Mouse (Mus musculus) ES-E14 (cell line): ENCODE measurements around the gene Nos3.

Experiments used
- CHD2 ChIP-seq: IDR thresholded peaks from 2 replicates; pipeline ENCODE4 v1.6.1; 2014; ENCODE audit warnings: mild to moderate bottlenecking, low read depth, low read length, inconsistent platforms
- HCFC1 ChIP-seq: IDR thresholded peaks from 2 replicates; pipeline ENCODE4 v1.6.1; 2012; ENCODE audit warnings: low read length, inconsistent platforms, borderline replicate concordance; ENCODE audit not compliant: insufficient read depth
- MAFK ChIP-seq: IDR thresholded peaks from 2 replicates; pipeline ENCODE4 v1.6.1; 2014; ENCODE audit warnings: mild to moderate bottlenecking, low read depth, low read length, inconsistent platforms; ENCODE audit not compliant: insufficient read depth
- ZC3H11A ChIP-seq: IDR thresholded peaks from 2 replicates; pipeline ENCODE4 v1.6.1; 2012; ENCODE audit warnings: low read depth, mild to moderate bottlenecking, inconsistent platforms, low read length, borderline replicate concordance
- ZNF384 ChIP-seq: IDR thresholded peaks from 2 replicates; pipeline ENCODE4 v1.6.1; 2012; ENCODE audit warnings: low read depth, low read length, inconsistent platforms

GRCm38 (mm10) chr5:24392724-24393123 lies 28.1 kb downstream of the Nos3 start:
- TF ChIP-seq ZC3H11A, result no peak
- no peak for TF ChIP-seq MAFK
- TF ChIP-seq HCFC1, result no peak
- no peak for TF ChIP-seq CHD2
- TF ChIP-seq ZNF384, result no peak
